Mouse (Mus musculus): ENCODE data around the gene Mme.

Mme gene

DNA sequence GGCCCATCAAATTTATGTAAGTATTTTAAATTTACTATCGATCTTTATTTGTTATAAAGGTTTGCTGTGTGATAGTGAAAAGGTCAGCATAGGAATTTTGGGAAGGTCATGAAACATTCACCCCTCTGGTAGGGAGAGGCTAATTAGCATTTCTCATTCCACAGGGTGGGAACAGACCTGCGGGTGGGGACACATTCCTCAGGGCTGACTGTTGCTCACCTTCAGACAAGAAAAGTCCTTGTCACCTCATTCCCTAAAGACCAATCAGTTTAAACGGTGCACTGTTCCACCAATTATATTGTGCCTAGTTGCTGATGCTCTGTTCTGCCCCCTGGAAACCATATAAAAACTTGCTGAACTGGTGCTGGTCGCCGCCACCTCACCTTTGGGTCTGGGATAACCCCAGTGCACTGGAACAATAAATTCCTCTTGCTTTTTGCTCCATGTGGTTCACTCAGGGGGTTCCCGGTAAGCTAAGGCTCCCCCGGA, at the start of gene Mme:
Mme (plus strand) TSS at position 439 of the 489 bp plus-strand sequence.
- DNase-seq (ENCODE audit: low spot score), result no peak

DNA sequence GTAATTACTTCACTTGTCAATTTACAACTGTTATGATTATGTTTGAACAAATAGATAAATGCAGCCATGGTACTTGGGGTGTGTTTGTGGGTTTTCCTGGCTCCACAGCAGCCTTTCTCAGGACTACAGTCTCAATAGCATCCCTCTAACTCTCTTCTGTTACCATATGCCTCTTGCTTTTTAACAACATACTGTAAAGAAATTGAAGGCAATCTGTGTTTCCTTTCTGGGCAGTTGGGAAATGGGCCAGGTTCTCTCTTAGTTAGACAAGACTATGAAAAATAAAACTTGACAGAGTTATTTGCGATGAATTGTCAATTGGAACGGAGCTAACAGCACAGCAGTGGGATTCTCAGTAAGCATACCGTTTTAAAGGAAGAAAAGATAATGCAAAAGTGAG, 44.8 kb upstream of the Mme start:
- DNase-seq (ENCODE audit: low spot score), result no peak

DNA sequence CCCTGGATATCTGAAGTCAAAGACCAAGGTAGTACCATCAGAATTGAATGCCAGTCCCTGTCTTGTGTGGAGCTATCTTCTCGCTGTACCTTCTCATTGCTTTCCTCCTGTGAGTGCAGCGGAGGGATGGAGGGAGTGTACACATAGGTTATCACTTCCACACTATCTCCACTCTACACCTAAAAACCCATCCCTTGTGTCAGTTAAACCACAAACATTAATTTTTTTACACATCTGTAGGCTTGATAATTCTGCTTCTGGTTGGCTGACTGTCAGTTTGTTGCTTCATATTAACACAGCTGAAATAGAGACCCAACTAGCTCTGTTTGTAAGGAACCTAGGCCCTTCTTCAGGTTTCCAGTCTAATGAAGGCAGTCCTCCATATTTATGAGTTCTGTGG, 43.3 kb upstream of the Mme start:
- DNase-seq (ENCODE audit: low spot score), result no peak

DNA sequence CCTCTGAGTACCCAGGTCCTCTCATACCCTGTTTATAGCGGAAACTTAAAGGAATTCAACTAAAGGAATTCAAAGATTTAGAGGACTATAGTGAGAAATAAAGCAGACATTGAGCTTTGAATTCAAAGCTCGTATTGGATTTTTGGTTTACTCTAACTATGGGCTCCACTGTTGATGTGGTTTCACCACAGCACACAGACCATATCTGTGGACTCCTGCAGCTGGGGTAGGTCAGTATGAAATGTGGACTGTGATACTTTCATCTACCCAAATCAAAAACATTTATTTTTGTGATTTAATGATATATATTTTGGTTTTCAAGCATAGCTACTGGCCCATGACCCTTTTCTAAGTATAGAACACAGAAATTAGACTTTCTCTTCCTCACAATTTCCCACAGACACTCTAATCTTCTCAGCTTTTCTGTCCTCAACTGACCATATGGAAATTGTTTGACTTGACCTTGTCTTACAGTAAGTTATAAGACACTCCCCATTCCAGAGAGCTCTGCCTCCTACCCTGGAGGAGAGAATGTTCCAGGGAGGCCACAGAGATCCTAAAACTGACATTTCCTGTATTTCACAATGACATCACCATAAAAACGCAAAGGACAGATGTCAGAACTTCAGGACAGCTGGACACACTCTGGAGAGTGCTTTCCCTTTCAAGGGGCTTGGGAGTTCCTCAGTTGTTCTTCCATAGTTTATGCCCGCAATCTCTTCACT, 19.3 kb upstream of the Mme start:
- DNase-seq (ENCODE audit: low spot score), result no peak

DNA sequence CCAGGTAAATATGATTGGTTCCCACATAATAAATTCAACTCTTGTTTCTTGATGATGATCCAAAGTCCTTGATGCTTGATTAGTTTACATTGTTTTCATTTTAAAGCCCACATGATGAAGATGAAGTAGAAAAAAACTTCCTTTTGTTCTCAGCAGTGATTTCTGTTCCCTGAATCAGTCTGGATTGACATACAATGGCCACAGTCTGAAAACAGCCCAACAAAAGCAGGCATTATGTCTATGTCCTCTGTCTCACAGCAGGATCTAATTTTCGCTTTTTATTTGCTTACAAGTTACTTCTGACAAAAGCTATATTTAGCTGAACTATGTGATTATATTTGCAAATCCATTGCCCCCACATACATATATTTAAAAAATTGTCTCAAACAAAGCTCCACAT, 17.7 kb upstream of the Mme start:
- no peak for DNase-seq (ENCODE audit: low spot score)

GRCm38 (mm10) chr3:63235957-63236356, 5.4 kb upstream of the Mme start:
- DNase-seq (ENCODE audit: low spot score), result no peak

DNA sequence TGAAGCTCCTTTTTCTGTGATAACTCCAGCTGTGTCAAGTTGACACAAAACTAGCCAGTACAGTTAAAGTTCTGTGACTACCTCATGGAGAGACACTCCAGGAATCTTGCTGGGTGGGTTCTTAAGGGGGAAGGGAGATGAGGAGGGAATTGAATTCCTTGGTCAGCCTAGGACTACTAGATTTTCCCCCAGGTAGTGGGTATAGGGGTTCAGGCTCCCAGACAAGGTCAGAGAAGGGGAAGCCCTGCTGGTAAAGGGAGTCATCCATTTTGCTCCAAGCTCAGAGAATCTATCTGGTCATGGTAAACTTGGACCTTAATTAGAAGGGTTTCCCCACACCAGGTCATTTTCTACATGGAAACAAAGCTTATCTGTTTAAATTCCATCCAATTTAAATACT, 2.4 kb downstream of the Mme start:
- no peak for DNase-seq (ENCODE audit: low spot score)

- no peak for DNase-seq (ENCODE audit: low spot score)
Observed at GRCm38 (mm10) chr3:63272091-63272490, 30.8 kb downstream of the Mme start.

GRCm38 (mm10) chr3:63294316-63294715, 53.0 kb downstream of the Mme start:
- DNase-seq (ENCODE audit: low spot score), result no peak

DNA sequence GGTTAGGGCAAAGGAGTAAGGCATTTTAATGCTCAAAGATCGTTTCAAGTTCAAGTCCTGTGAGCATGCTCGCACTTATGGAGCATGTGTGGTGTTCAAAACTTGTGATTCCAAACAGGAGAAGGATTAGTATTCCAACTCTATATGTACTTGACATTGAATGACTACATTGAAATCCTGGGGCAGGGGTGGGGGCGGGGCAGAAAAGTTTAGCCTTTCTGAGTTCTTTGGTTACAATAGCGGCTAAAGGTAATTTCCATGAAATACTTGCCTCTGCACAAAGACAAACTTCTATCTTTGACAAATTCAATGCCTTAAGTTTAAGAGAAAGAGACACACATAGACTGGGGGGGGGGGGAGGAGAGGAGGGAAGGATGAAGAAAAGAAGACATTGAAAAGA, 53.5 kb downstream of the Mme start:
- no peak for DNase-seq (ENCODE audit: low spot score)

- DNase-seq (ENCODE audit: low spot score), result no peak
Observed at GRCm38 (mm10) chr3:63295237-63295636, 53.9 kb downstream of the Mme start.

- DNase-seq (ENCODE audit: low spot score), result no peak
Observed at GRCm38 (mm10) chr3:63295657-63296231, 54.4 kb downstream of the Mme start.

- no peak for DNase-seq (ENCODE audit: low spot score)
Observed at GRCm38 (mm10) chr3:63296411-63296810, 55.1 kb downstream of the Mme start.

DNA sequence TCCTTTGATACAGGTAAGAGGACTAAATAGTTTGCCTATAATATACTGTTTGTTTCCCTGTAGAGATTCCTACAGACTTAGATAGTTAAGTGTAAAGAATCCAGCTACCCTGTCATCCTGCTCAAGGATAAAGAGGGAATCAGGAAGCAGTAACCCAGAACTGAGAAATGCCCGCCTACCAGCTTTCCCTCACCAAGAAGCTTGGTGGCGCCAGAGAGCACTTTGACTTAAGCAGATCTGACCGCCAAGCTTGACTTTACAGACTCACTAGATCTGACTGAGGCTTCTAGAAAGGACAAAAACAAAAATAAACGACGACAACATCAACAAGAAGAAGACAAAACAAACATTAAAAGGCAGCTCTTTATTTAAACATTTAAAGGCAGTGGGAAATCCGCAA, 56.5 kb downstream of the Mme start:
- peak; percentile 46 for DNase-seq (ENCODE audit: low spot score)

- DNase-seq (ENCODE audit: low spot score), result no peak
Observed at GRCm38 (mm10) chr3:63315211-63315760, 73.9 kb downstream of the Mme start.

GRCm38 (mm10) chr3:63317496-63317895, 76.2 kb downstream of the Mme start:
- DNase-seq (ENCODE audit: low spot score), result no peak

GRCm38 (mm10) chr3:63325615-63326014, 84.3 kb downstream of the Mme start:
- no peak for DNase-seq (ENCODE audit: low spot score)

- DNase-seq (ENCODE audit: low spot score), result no peak
Observed at GRCm38 (mm10) chr3:63340110-63340509, 98.8 kb downstream of the Mme start.

- no peak for DNase-seq (ENCODE audit: low spot score)
Observed at GRCm38 (mm10) chr3:63340546-63340945, 99.2 kb downstream of the Mme start.

DNA sequence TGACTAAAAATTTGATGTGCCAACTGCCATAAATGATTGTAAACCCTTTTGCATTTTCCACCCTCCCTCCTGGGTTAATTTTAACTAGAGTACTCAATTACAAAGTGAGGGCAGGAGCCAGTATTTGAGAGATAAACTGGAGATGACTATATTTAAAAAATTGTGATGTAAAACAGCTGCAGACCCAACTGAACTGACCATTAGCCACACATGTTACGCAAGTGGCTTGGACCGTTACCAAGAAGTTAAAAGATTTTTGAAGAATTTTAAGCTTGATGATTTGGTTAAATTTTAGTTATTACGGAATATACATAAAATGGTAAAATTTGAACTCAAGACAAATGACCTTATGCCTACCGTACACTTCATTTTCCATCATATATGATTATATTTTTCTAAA, 100.1 kb downstream of the Mme start:
- DNase-seq (ENCODE audit: low spot score), result no peak

DNA sequence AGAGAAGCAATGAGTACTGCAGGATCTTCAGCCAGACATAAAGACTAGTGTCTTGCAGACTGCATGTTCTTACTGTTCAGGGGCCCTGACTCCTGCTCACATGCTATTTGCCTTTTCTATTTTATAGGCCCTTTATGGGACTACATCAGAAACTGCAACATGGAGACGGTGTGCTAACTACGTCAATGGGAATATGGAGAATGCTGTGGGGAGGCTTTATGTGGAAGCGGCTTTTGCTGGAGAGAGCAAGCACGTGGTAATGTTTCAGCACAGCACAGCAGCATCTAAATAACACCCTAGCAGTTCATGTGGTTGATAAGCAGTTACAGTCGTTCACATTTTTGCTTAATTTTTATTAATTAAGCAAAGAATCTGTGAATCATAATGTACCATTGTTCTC, 103.7 kb downstream of the Mme start:
- DNase-seq (ENCODE audit: low spot score), result no peak

GRCm38 (mm10) chr3:63348893-63349426, 107.6 kb downstream of the Mme start:
- no peak for DNase-seq (ENCODE audit: low spot score)

DNA sequence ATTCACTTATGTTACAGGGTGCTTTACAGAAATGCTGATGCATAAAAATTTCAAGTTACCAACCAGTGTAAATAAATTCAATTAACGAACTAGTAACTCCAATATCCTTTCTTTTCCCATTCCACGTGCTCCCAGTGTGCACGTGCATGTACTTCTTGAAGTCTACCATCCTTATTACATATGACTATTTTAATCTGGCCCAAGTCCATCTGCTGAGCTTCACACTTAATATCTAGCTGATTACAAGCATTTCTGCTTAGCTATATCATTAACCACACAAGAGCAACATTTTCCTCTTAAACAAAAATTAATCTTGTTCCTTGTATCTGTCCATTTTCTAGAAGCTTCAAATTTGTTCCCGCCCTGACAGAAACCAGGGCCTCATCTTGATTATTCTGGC, 108.9 kb downstream of the Mme start:
- no peak for DNase-seq (ENCODE audit: low spot score)
